Mouse (Mus musculus): ENCODE data around the gene Sftpa1. TPM values are rescaled to one million over a fixed set of nuclear protein-coding genes. Genes with fewer than 3 reads are reported as not detected.

The Sftpa1 gene
- total RNA-seq (2021): under 1 TPM in 1 of 2 experiments, not detected in 1; 0.10 TPM
- long read RNA-seq, experiment 1: 0 reads
- long read RNA-seq, experiment 2: 0 reads

DNA sequence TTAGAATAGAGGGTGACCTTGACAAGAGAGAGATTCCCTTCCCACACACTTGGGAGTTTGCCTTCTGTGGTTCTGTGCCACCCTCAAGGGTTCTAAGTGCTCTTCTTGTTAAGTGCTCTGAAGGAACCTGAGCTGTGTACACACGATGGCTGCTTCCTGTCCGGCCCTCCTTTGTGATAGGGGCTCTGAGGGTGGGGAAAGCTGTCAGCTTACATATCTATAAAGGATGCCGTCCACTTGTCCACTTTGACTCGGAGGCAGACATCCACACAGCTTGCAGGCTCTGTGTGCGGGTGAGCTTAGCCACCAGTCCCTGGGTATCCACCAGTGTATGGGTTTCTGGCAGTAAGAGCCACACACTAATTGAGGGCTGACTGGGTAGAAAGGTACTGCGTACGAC lies at the start of gene Sftpa1:
Gene Sftpa1 (plus strand): TSS at position 243 of the 400 bp plus-strand sequence.
- DNase-seq (ENCODE audit: low spot score in 2 of 2): no peak

DNA sequence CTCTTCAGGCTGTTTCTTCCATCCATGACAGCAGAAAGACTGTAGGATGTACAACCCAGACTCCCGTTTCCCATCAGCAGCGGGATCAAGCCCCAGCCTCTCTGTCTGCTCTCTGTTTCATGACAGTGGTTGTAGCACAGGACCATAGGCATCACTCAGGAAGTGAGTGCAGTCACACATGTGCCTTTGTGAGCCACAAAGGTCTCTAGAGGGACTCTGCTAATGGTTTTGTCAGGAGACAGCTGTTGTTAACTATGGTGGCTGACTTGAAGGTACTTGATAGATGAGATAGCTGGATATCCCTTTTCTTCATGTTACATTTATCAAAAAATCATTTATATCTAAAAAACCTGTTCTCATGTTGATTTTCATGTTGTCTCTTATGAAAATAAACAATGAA lies 49.2 kb upstream of the Sftpa1 start:
- no peak for DNase-seq (ENCODE audit: low spot score in 2 of 2)

GRCm38 (mm10) chr14:41087509-41087908 lies 44.1 kb upstream of the Sftpa1 start:
- DNase-seq (ENCODE audit: low spot score in 2 of 2): no peak

DNA sequence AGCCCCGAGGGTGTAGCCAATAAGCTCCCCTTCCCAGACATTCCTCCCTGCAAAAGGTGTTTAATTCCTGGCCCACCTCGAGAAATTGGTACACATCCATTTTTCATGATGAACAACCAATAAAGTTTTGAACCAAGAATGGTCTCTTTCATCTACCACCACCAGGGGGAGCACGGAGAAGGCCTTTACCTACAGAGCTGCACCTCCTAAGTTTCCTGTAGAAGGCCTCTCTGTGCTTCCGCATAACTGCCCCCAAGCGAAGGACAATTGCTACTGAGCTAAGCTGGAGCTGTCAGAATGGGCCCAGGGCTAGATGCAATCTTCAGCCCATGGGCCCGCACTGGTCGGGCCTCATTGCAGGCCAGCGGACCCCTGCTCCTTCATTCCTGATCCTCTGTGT lies 40.8 kb upstream of the Sftpa1 start:
- no peak for DNase-seq (ENCODE audit: low spot score in 2 of 2)

GRCm38 (mm10) chr14:41094114-41094513 lies 37.5 kb upstream of the Sftpa1 start:
- DNase-seq (ENCODE audit: low spot score in 2 of 2): no peak

GRCm38 (mm10) chr14:41096296-41096860 lies 35.2 kb upstream of the Sftpa1 start:
- DNase-seq (ENCODE audit: low spot score in 2 of 2): no peak

- no peak for DNase-seq (ENCODE audit: low spot score in 2 of 2)
Observed at GRCm38 (mm10) chr14:41098726-41099125, 32.9 kb upstream of the Sftpa1 start.

DNA sequence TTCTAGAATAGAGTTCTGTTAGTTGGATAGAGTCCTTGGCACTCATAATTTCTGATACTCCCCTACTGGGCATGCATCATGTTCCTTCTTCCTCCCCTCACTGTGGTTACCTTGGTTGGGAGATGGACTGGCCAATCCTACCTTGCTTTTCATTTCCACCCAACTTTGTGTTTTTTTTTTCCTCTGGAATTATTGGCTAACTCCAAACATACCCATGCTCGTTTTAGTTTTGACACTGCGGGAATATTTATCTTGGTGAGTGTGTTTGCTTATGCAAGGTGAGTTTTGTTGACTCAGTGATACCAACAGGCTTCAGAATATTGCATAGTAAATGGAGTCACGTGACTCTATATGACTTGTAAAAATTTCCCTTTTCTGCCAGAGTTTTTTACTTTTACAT lies 30.9 kb upstream of the Sftpa1 start:
- no peak for DNase-seq (ENCODE audit: low spot score in 2 of 2)

DNA sequence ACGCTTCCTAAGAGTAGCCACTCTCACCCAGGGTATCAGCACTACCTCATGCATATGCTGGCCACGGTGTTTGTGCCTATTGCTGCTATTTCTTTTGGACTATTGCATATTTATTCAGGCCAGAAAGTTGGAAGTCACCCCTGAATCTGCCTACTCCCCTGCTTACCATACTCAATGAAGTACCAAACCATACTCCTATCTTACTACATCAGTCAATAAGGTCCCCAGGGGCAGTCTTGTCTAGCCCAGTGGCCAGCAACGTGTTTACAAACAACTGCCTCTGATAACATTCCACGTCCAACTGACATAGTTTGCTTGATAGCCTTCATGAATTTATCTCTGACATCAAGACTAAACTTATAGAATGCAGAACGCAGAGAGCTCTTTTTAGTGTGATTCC lies 30.3 kb upstream of the Sftpa1 start:
- no peak for DNase-seq (ENCODE audit: low spot score in 2 of 2)

DNA sequence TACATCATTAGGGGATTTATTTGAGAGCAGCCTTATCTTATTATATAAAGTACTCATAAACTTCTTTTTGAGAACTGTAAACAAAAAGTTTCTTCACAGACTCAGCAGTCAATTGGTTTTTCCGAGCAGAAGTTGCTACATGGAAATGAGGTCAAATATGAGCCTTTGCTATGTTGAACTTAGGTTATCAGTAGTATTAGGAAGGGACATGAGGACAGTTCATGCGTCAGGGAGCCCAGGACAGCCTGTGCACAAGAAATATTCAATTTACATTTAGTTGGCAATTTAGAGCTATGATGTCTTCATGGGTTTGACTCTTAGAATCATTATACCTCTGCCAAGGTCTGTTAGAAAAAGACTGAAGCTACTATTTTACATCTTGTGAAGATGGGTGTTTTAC lies 29.3 kb upstream of the Sftpa1 start:
- DNase-seq (ENCODE audit: low spot score in 2 of 2): no peak

- DNase-seq (ENCODE audit: low spot score in 2 of 2): no peak
Observed at GRCm38 (mm10) chr14:41104853-41105444, 26.6 kb upstream of the Sftpa1 start, which contains the start of gene Mat1a. Gene Mat1a, plus strand, starts transcription at chr14:41105035.

GRCm38 (mm10) chr14:41111031-41111668 lies 20.4 kb upstream of the Sftpa1 start:
- no peak for DNase-seq (ENCODE audit: low spot score in 2 of 2)

GRCm38 (mm10) chr14:41112944-41113343 lies 18.6 kb upstream of the Sftpa1 start:
- DNase-seq (ENCODE audit: low spot score in 2 of 2): no peak

DNA sequence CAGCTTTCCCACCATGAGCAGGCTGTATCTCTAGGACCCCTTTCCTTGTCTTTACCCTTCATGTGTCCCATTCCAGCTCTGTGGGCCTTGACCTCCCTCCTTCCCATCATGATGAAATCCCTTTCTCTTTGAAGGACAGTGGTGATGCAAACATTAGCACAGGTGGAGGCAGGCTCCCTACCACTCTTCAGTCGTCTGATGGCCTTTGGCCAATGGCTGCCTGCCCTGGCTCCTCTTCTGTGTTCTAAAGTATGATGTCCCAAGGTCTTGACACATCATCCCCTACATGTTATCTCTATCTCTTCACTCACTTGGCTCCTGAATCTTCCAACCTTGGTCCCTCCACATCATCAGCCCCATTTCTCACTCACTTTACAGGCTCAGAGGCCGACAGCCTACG lies 15.3 kb upstream of the Sftpa1 start:
- no peak for DNase-seq (ENCODE audit: low spot score in 2 of 2)

GRCm38 (mm10) chr14:41124683-41125082 lies 6.9 kb upstream of the Sftpa1 start:
- no peak for DNase-seq (ENCODE audit: low spot score in 2 of 2)

DNA sequence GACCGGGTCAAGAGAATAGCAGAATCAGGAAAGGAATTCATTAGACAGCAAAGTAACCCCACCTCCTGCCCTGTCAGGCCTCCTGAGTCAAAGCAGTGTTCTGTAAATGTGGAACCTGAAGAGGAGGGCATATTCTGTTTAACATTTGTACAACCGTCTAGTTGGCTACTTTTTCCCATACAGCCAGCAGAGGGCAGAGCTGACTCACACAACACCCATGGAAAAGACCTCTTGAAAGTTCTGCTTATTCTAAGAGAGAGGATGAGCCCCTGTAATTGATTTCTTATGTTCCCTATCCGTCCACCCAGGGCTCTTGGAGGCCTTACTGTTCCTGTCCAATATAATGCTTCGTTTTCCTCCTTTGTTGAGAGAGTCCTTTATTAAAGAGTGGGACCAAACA lies 3.6 kb upstream of the Sftpa1 start:
- DNase-seq (ENCODE audit: low spot score in 2 of 2): no peak

DNA sequence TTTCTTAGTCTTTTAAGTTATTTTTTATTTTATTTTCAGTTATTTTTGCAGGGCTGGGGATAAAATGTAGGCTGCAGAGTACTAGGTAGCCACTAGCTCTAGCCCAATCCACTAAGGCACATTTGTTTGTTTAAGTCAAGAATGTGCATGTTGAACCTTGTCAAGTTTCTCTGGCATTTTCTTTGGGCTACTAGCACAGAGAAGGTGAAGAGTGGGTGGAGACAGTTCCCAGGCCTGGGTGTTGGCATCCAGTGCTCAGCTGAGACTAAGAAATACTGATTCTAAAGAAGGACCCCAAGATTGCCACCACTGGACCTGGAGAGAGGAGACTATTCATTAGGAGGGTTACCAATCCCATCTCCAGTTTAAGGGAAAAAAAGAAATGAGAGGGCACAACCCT lies 5.4 kb downstream of the Sftpa1 start:
- DNase-seq (ENCODE audit: low spot score in 2 of 2): no peak

- DNase-seq (ENCODE audit: low spot score in 2 of 2): no peak
Observed at GRCm38 (mm10) chr14:41140686-41141085, 9.1 kb downstream of the Sftpa1 start.

GRCm38 (mm10) chr14:41146035-41146434 lies 14.5 kb downstream of the Sftpa1 start:
- DNase-seq (ENCODE audit: low spot score in 2 of 2): no peak

- DNase-seq (ENCODE audit: low spot score in 2 of 2): no peak
Observed at GRCm38 (mm10) chr14:41146922-41147321, 15.3 kb downstream of the Sftpa1 start.

- no peak for DNase-seq (ENCODE audit: low spot score in 2 of 2)
Observed at GRCm38 (mm10) chr14:41147356-41147755, 15.8 kb downstream of the Sftpa1 start.

DNA sequence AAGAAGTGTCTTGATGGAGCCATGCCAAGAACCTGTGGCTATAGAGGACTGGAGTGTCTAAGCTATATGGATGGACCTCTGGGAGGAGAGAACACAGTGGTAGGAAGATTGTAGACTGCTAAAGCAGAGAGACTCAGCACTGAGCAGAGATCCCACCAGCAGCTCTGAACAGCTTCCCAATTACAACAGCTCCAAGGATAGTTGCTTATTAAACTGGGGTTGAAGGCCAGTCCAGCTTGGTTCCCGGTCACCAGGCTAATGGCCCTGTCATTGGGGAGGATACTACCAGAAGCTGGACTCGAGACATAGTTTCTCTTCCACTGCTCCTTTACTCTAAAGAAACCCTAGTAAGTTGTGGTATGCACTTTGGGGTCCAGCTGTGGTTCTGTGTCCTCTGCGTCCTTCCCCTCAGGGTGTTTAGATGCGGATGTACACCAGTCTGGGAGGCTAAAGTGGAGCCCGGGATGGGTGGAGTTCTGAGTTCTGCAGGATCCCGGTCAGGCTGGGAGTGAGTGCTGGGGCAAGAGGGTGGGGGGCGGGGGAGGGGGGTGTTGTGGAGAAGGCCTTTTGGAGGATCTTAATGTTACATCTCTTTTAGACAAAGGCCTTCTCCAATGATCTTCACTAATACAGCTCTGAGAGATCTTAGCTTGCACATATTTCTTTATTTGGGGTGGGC lies 19.8 kb downstream of the Sftpa1 start, which contains the start of gene Mbl1:
Gene Mbl1 (plus strand): TSS at position 239 of the 679 bp plus-strand sequence.
- no peak for DNase-seq (ENCODE audit: low spot score in 2 of 2)
